Mouse (Mus musculus): Measurements from ENCODE around the gene Serpina3m. TPM values are rescaled to one million over a fixed set of nuclear protein-coding genes. Genes with fewer than 3 reads are reported as not detected.
"Not testable (repeated sequence)": the region's sequence is repeated elsewhere in the genome, so short reads cannot be mapped to it uniquely, and the experiment has no call there.

Serpina3m gene
- polyA plus RNA-seq (2015; fragmentation: Nextera tagmentation; extraction: Ambion mirVana): not detected in 2 replicates

GRCm38 (mm10) chr12:104338226-104338625 is at the start of gene Serpina3m, which contains the start of gene Serpina3k:
Serpina3m (plus strand) TSS chr12:104338486.
Serpina3k (plus strand) TSS chr12:104338486.
- not testable (repeated sequence) for H3K36me3 ChIP-seq; ATAC-seq (ENCODE audit: low FRiP score)
- 89% methylated on average over 3 of the region's 3 CpGs for WGBS

GRCm38 (mm10) chr12:104289872-104290271 is 48.4 kb upstream of the Serpina3m start:
- no peak for ATAC-seq (ENCODE audit: low FRiP score)
- no peak overlapping the region for H3K4me2 ChIP-seq
- 62% methylated on average over 4 of the region's 4 CpGs for WGBS

More at GRCm38 (mm10) chr12:104338226-104338625, at the start of gene Serpina3m, which contains the start of gene Serpina3k:
- not testable (repeated sequence) for H3K4me2 ChIP-seq; H3K9ac ChIP-seq (replicated peaks); H3K4me3 ChIP-seq (replicated peaks); H3K27ac ChIP-seq (replicated peaks); H3K9me3 ChIP-seq (replicated peaks); H3K27me3 ChIP-seq (replicated peaks); H3K4me1 ChIP-seq

GRCm38 (mm10) chr12:104293963-104294362 is 44.3 kb upstream of the Serpina3m start:
- H3K36me3 ChIP-seq: no peaks in the 10 kb centered on the region
- H3K9ac ChIP-seq (replicated peaks): no peak overlapping the region
- H3K27ac ChIP-seq (replicated peaks): no peak overlapping the region
- 88% methylated on average over 2 of the region's 2 CpGs for whole genome bisulfite sequencing
- H3K27me3 ChIP-seq (replicated peaks): no peaks in the 10 kb centered on the region
- H3K4me3 ChIP-seq (replicated peaks): no peak overlapping the region
- no peak for ATAC-seq (ENCODE audit: low FRiP score)
- no peaks in the 10 kb centered on the region for H3K9me3 ChIP-seq (replicated peaks)
- no peak overlapping the region for H3K4me2 ChIP-seq
- H3K4me1 ChIP-seq: no peaks in the 10 kb centered on the region

More at GRCm38 (mm10) chr12:104289872-104290271, 48.4 kb upstream of the Serpina3m start:
- Histone ChIP-seq H3K4me1 (no peaks in the 10 kb centered on the region), H3K4me3 (replicated peaks) (no peak overlapping the region), H3K9ac (replicated peaks) (no peak overlapping the region), H3K36me3 (no peaks in the 10 kb centered on the region), H3K27me3 (replicated peaks) (no peaks in the 10 kb centered on the region), H3K27ac (replicated peaks) (no peak overlapping the region), H3K9me3 (replicated peaks) (no peaks in the 10 kb centered on the region)

- H3K4me2 ChIP-seq: no peak overlapping the region
- no peaks in the 10 kb centered on the region for H3K27me3 ChIP-seq (replicated peaks)
- WGBS: 92% methylated on average over 2 of the region's 2 CpGs
- no peaks in the 10 kb centered on the region for H3K4me1 ChIP-seq
- no peaks in the 10 kb centered on the region for H3K36me3 ChIP-seq
- no peaks in the 10 kb centered on the region for H3K9me3 ChIP-seq (replicated peaks)
- H3K9ac ChIP-seq (replicated peaks): no peak overlapping the region
- H3K4me3 ChIP-seq (replicated peaks): no peak overlapping the region
- no peak overlapping the region for H3K27ac ChIP-seq (replicated peaks)
- no peak for ATAC-seq (ENCODE audit: low FRiP score)
Measured at GRCm38 (mm10) chr12:104298049-104298448, 40.2 kb upstream of the Serpina3m start.

GRCm38 (mm10) chr12:104305991-104306390 is 32.3 kb upstream of the Serpina3m start:
- no peak overlapping the region for H3K4me2 ChIP-seq
- ATAC-seq (ENCODE audit: low FRiP score): no peak
- 83% methylated on average over 4 of the region's 4 CpGs for WGBS

GRCm38 (mm10) chr12:104314253-104314652 is 24.0 kb upstream of the Serpina3m start, which contains the start of gene Serpina3j:
Serpina3j (plus strand) TSS chr12:104314553.
- Histone ChIP-seq H3K4me3 (replicated peaks) (no peak within 1 kb of the TSS), H3K9me3 (replicated peaks) (no peaks in the 10 kb centered on the region), H3K27ac (replicated peaks) (no peak within 1 kb of the TSS), H3K27me3 (replicated peaks) (no peaks in the 10 kb centered on the region), H3K4me1 (no peaks in the 10 kb centered on the region), H3K36me3 (no peaks in the 10 kb centered on the region), H3K4me2 (no peak within 1 kb of the TSS), H3K9ac (replicated peaks) (no peak within 1 kb of the TSS)
- WGBS: 80% methylated on average over 1 of the region's 1 CpGs
- no peak for ATAC-seq (ENCODE audit: low FRiP score)

More at GRCm38 (mm10) chr12:104305991-104306390, 32.3 kb upstream of the Serpina3m start:
- H3K4me3 ChIP-seq (replicated peaks): no peak overlapping the region
- H3K36me3 ChIP-seq: no peaks in the 10 kb centered on the region
- H3K27ac ChIP-seq (replicated peaks): no peak overlapping the region
- no peak overlapping the region for H3K9ac ChIP-seq (replicated peaks)
- H3K27me3 ChIP-seq (replicated peaks): no peaks in the 10 kb centered on the region
- H3K9me3 ChIP-seq (replicated peaks): no peaks in the 10 kb centered on the region
- no peaks in the 10 kb centered on the region for H3K4me1 ChIP-seq

- H3K4me3 ChIP-seq (replicated peaks): no peak overlapping the region
- H3K4me1 ChIP-seq: no peaks in the 10 kb centered on the region
- WGBS: 68% methylated on average over 1 of the region's 1 CpGs
- H3K9me3 ChIP-seq (replicated peaks): no peaks in the 10 kb centered on the region
- H3K9ac ChIP-seq (replicated peaks): no peak overlapping the region
- no peak overlapping the region for H3K4me2 ChIP-seq
- no peak overlapping the region for H3K27ac ChIP-seq (replicated peaks)
- H3K27me3 ChIP-seq (replicated peaks): no peaks in the 10 kb centered on the region
- ATAC-seq (ENCODE audit: low FRiP score): no peak
- no peaks in the 10 kb centered on the region for H3K36me3 ChIP-seq
Measured at GRCm38 (mm10) chr12:104322454-104322853, 15.8 kb upstream of the Serpina3m start.

GRCm38 (mm10) chr12:104331701-104332100 is 6.6 kb upstream of the Serpina3m start:
- no peak overlapping the region for H3K4me2 ChIP-seq
- no peaks in the 10 kb centered on the region for H3K4me1 ChIP-seq
- WGBS: 48% methylated on average over 1 of the region's 1 CpGs
- no peak overlapping the region for H3K9ac ChIP-seq (replicated peaks)
- no peak for ATAC-seq (ENCODE audit: low FRiP score)
- no peaks in the 10 kb centered on the region for H3K36me3 ChIP-seq
- no peaks in the 10 kb centered on the region for H3K27me3 ChIP-seq (replicated peaks)
- H3K9me3 ChIP-seq (replicated peaks): no peaks in the 10 kb centered on the region
- H3K27ac ChIP-seq (replicated peaks): no peak overlapping the region
- no peak overlapping the region for H3K4me3 ChIP-seq (replicated peaks)

GRCm38 (mm10) chr12:104336873-104337272 is 1.4 kb upstream of the Serpina3m start:
- not testable (repeated sequence) for H3K27ac ChIP-seq (replicated peaks); H3K9me3 ChIP-seq (replicated peaks); H3K9ac ChIP-seq (replicated peaks); H3K27me3 ChIP-seq (replicated peaks); H3K4me3 ChIP-seq (replicated peaks); H3K36me3 ChIP-seq; H3K4me1 ChIP-seq; ATAC-seq (ENCODE audit: low FRiP score); H3K4me2 ChIP-seq

GRCm38 (mm10) chr12:104338705-104339104 is 419 bp downstream of the Serpina3m start:
- no peak overlapping the region for H3K4me2 ChIP-seq
- ATAC-seq (ENCODE audit: low FRiP score): no peak
- H3K27ac ChIP-seq (replicated peaks): no peak overlapping the region
- no peak overlapping the region for H3K9ac ChIP-seq (replicated peaks)
- WGBS: 93% methylated on average over 3 of the region's 3 CpGs
- H3K9me3 ChIP-seq (replicated peaks): no peaks in the 10 kb centered on the region
- H3K4me3 ChIP-seq (replicated peaks): no peak overlapping the region
- no peaks in the 10 kb centered on the region for H3K4me1 ChIP-seq
- no peaks in the 10 kb centered on the region for H3K27me3 ChIP-seq (replicated peaks)
- H3K36me3 ChIP-seq: no peaks in the 10 kb centered on the region

- H3K9ac ChIP-seq (replicated peaks); H3K9me3 ChIP-seq (replicated peaks); H3K36me3 ChIP-seq; H3K4me2 ChIP-seq; H3K27ac ChIP-seq (replicated peaks); H3K4me1 ChIP-seq; ATAC-seq (ENCODE audit: low FRiP score); H3K4me3 ChIP-seq (replicated peaks); H3K27me3 ChIP-seq (replicated peaks): not testable (repeated sequence)
Measured at GRCm38 (mm10) chr12:104342489-104342888, 4.2 kb downstream of the Serpina3m start.

GRCm38 (mm10) chr12:104345181-104345580 is 6.9 kb downstream of the Serpina3m start:
- no peaks in the 10 kb centered on the region for H3K4me1 ChIP-seq
- no peak overlapping the region for H3K27ac ChIP-seq (replicated peaks)
- WGBS: 87% methylated on average over 2 of the region's 2 CpGs
- no peak overlapping the region for H3K9ac ChIP-seq (replicated peaks)
- no peak for ATAC-seq (ENCODE audit: low FRiP score)
- no peaks in the 10 kb centered on the region for H3K36me3 ChIP-seq
- H3K4me2 ChIP-seq: no peak overlapping the region
- no peak overlapping the region for H3K4me3 ChIP-seq (replicated peaks)
- H3K27me3 ChIP-seq (replicated peaks): no peaks in the 10 kb centered on the region
- no peaks in the 10 kb centered on the region for H3K9me3 ChIP-seq (replicated peaks)

GRCm38 (mm10) chr12:104345707-104346106 is 7.4 kb downstream of the Serpina3m start:
- no peaks in the 10 kb centered on the region for H3K4me1 ChIP-seq
- no peak for ATAC-seq (ENCODE audit: low FRiP score)
- H3K4me3 ChIP-seq (replicated peaks): no peak overlapping the region
- no peaks in the 10 kb centered on the region for H3K36me3 ChIP-seq
- no peaks in the 10 kb centered on the region for H3K9me3 ChIP-seq (replicated peaks)
- H3K4me2 ChIP-seq: no peak overlapping the region
- no peak overlapping the region for H3K27ac ChIP-seq (replicated peaks)
- H3K27me3 ChIP-seq (replicated peaks): no peaks in the 10 kb centered on the region
- no peak overlapping the region for H3K9ac ChIP-seq (replicated peaks)

Measured in neural tube, embryonic 15.5 days (tissue).